Mouse (Mus musculus): ENCODE results near the gene Wapl.

DNA sequence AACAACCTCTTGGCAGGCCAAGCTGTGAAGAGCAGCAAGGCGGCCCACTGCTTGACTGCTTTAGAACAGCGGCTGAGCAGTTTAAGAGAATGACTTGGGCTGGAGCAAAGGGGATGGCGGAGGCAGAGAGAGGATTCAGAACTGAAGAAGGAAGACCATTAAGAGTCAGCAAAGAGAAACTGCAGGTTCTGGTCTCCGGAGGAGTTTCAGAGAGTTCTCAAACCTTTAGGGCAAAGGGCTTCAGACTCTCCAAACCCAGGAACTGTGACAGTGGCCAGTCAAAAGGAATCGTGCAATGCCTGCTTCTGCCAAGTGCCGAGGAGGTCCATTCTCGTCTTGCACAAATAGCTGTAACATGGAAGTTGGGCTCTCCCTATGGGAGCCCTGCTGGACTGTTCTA lies 91.7 kb downstream of the Wapl start:
- TF ChIP-seq CTCF (IDR thresholded peaks at IDR 0.05; ENCODE audit: control insufficient read depth, insufficient read depth, insufficient replicate concordance, low read depth, low read length) (no peak), POLR2A (IDR thresholded peaks at IDR 0.05; ENCODE audit: control insufficient read depth, low read depth, low read length) (no peak)
